Mouse (Mus musculus): ENCODE measurements at regions not wholly inside any gene's neighbourhood (a gene's known extent, or its start where the extent isn't known, plus 50 kb on each side); places are given as distances from the start of the nearest gene placed in this dataset.
A peak's percentile ranks its signal among the peaks of the same experiment; 100 is the strongest.

DNA sequence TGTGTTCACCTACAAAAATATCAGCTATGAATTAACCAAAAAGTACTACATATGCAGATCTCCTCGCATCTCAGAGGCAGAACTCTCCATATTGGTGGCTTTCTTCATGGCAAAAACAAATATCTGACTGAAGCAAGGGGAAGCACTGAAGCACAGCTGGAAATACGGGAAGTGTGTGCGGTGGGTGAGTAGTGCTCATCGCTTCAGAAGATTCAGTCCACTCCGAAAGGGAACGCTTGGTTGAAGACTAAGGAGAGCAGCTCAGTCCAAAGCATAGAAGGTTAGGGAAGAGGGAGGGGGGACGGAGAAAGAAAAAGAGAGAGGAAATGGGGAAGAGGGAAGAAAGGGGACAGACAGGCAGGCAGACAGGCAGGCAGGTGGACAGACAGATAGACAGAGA, 114.4 kb upstream of the Tmc1 start:
- Histone ChIP-seq H3K4me1 (ENCODE audit: control insufficient read depth, insufficient read depth, low read length) (no peaks in the 10 kb centered on the region), H3K9me3 (replicated peaks; ENCODE audit: control insufficient read depth, low read length) (0 out of 2 replicates have a peak, but pooled peaks cover 2% of the 10 kb centered on the region), H3K4me3 (ENCODE audit: low read length) (no peak overlapping the region), H3K36me3 (ENCODE audit: control insufficient read depth, insufficient read depth) (no peaks in the 10 kb centered on the region), H3K9ac (ENCODE audit: low read length) (no peak overlapping the region), H3K27me3 (ENCODE audit: control insufficient read depth, insufficient read depth, low read length) (no peaks in the 10 kb centered on the region), H3K27ac (ENCODE audit: low read length) (no peak overlapping the region), H3K4me2 (ENCODE audit: low read depth, low read length) (no peak overlapping the region)
- no peak for ATAC-seq (replicated peaks; ENCODE audit: extremely low read depth, insufficient read depth, low FRiP score)
- WGBS, result 89% methylated on average over 7 of the region's 7 CpGs

DNA sequence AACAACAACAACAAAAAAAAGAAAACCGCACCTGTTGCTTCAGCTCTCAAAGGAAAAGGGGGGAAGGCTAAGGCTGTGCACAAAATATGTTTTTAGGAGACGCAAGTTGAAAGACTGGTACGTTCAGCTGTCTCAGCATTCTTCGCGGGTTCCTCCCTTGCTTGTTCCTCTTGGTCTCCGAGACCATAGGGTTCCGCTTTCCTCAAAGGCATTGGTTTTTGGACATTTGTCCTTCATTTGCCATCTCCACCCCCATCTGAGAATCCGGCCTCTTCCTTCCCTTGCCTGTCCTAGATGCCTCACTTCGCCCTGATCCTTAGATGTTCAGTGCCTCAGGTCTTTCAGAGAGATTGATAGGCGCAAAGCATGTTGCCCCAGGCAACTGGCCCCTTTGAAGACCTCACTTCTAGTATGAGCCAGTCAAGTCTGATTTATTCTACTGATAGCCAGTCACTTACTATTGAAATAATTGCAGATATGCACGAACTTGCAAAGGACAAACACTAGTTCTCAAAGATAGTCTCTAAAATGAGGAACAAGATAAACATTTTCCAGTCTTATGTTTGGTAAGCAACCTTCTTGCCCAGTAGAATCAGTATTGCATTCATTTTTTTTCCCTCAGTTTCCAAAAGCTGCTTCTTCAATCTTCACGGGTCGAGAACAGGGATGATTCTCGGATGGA, 112.6 kb upstream of the Tmc1 start:
- 81% methylated on average over 14 of the region's 14 CpGs for WGBS
- H3K4me3 ChIP-seq (ENCODE audit: low read length), result no peak overlapping the region
- no peak overlapping the region for H3K27ac ChIP-seq (ENCODE audit: low read length)
- no peak overlapping the region for H3K9ac ChIP-seq (ENCODE audit: low read length)
- H3K36me3 ChIP-seq (ENCODE audit: control insufficient read depth, insufficient read depth), result no peaks in the 10 kb centered on the region
- no peak for ATAC-seq (replicated peaks; ENCODE audit: extremely low read depth, insufficient read depth, low FRiP score)
- no peak overlapping the region for H3K4me2 ChIP-seq (ENCODE audit: low read depth, low read length)
- H3K9me3 ChIP-seq (replicated peaks; ENCODE audit: control insufficient read depth, low read length), result 0 out of 2 replicates have a peak, but pooled peaks cover 2% of the 10 kb centered on the region
- H3K27me3 ChIP-seq (ENCODE audit: control insufficient read depth, insufficient read depth, low read length), result no peaks in the 10 kb centered on the region
- no peaks in the 10 kb centered on the region for H3K4me1 ChIP-seq (ENCODE audit: control insufficient read depth, insufficient read depth, low read length)

DNA sequence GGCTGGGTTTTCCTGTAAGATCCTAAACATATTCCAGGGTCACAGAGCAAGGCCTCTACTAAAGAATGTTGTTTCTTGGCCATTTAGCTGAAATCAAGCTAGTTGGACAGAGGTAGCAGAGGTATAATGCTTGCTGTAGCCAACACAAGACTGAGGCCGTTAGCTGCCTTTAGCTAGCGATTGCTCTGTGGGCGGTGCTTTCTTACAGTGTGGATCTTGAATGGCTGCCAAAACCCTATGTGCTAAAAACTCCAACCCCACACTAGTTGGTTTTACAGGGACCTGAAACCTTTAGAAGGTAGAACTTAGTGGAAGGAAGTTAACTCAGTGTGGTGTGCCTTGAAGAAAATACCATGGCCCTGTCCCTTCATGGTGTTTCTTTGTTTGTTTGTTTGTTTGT, 110.9 kb upstream of the Tmc1 start:
- WGBS, result 62% methylated on average over 3 of the region's 3 CpGs
- H3K4me1 ChIP-seq (ENCODE audit: control insufficient read depth, insufficient read depth, low read length), result no peaks in the 10 kb centered on the region
- no peaks in the 10 kb centered on the region for H3K27me3 ChIP-seq (ENCODE audit: control insufficient read depth, insufficient read depth, low read length)
- no peak overlapping the region for H3K9ac ChIP-seq (ENCODE audit: low read length)
- no peak overlapping the region for H3K4me3 ChIP-seq (ENCODE audit: low read length)
- no peaks in the 10 kb centered on the region for H3K36me3 ChIP-seq (ENCODE audit: control insufficient read depth, insufficient read depth)
- no peak overlapping the region for H3K27ac ChIP-seq (ENCODE audit: low read length)
- H3K9me3 ChIP-seq (replicated peaks; ENCODE audit: control insufficient read depth, low read length), result no peaks in the 10 kb centered on the region
- ATAC-seq (replicated peaks; ENCODE audit: extremely low read depth, insufficient read depth, low FRiP score), result no peak
- H3K4me2 ChIP-seq (ENCODE audit: low read depth, low read length), result no peak overlapping the region

- H3K27ac ChIP-seq (ENCODE audit: low read length), result no peak overlapping the region
Measured at GRCm38 (mm10) chr19:21053597-21054544, 99.9 kb upstream of the Tmc1 start.

GRCm38 (mm10) chr19:21052771-21053170, 98.8 kb upstream of the Tmc1 start:
- no peak for ATAC-seq (replicated peaks; ENCODE audit: extremely low read depth, insufficient read depth, low FRiP score)
- Histone ChIP-seq H3K4me1 (ENCODE audit: control insufficient read depth, insufficient read depth, low read length) (no peaks in the 10 kb centered on the region), H3K36me3 (ENCODE audit: control insufficient read depth, insufficient read depth) (no peaks in the 10 kb centered on the region), H3K27ac (ENCODE audit: low read length) (no peak overlapping the region), H3K9me3 (replicated peaks; ENCODE audit: control insufficient read depth, low read length) (no peaks in the 10 kb centered on the region), H3K4me2 (ENCODE audit: low read depth, low read length) (no peak overlapping the region), H3K4me3 (ENCODE audit: low read length) (no peak overlapping the region), H3K9ac (ENCODE audit: low read length) (no peak overlapping the region), H3K27me3 (ENCODE audit: control insufficient read depth, insufficient read depth, low read length) (no peaks in the 10 kb centered on the region)
- 82% methylated on average over 3 of the region's 3 CpGs for WGBS

More at GRCm38 (mm10) chr19:21053597-21054544, 99.9 kb upstream of the Tmc1 start:
- no peaks in the 10 kb centered on the region for H3K27me3 ChIP-seq (ENCODE audit: control insufficient read depth, insufficient read depth, low read length)
- H3K4me2 ChIP-seq (ENCODE audit: low read depth, low read length), result no peak overlapping the region
- no peak overlapping the region for H3K4me3 ChIP-seq (ENCODE audit: low read length)
- no peak for ATAC-seq (replicated peaks; ENCODE audit: extremely low read depth, insufficient read depth, low FRiP score)
- H3K4me1 ChIP-seq (ENCODE audit: control insufficient read depth, insufficient read depth, low read length), result no peaks in the 10 kb centered on the region
- no peak overlapping the region for H3K9ac ChIP-seq (ENCODE audit: low read length)
- H3K9me3 ChIP-seq (replicated peaks; ENCODE audit: control insufficient read depth, low read length), result no peaks in the 10 kb centered on the region
- H3K36me3 ChIP-seq (ENCODE audit: control insufficient read depth, insufficient read depth), result no peaks in the 10 kb centered on the region
- 77% methylated on average over 11 of the region's 11 CpGs for WGBS

- no peaks in the 10 kb centered on the region for H3K9me3 ChIP-seq (replicated peaks; ENCODE audit: control insufficient read depth, low read length)
- H3K4me2 ChIP-seq (ENCODE audit: low read depth, low read length), result no peak overlapping the region
- H3K36me3 ChIP-seq (ENCODE audit: control insufficient read depth, insufficient read depth), result no peaks in the 10 kb centered on the region
- no peak for ATAC-seq (replicated peaks; ENCODE audit: extremely low read depth, insufficient read depth, low FRiP score)
- H3K27me3 ChIP-seq (ENCODE audit: control insufficient read depth, insufficient read depth, low read length), result no peaks in the 10 kb centered on the region
- H3K4me1 ChIP-seq (ENCODE audit: control insufficient read depth, insufficient read depth, low read length), result no peaks in the 10 kb centered on the region
- no peak overlapping the region for H3K4me3 ChIP-seq (ENCODE audit: low read length)
- WGBS, result 69% methylated on average over 4 of the region's 4 CpGs
- H3K27ac ChIP-seq (ENCODE audit: low read length), result no peak overlapping the region
- H3K9ac ChIP-seq (ENCODE audit: low read length), result no peak overlapping the region
Measured at GRCm38 (mm10) chr19:21051872-21052271, 97.9 kb upstream of the Tmc1 start.

DNA sequence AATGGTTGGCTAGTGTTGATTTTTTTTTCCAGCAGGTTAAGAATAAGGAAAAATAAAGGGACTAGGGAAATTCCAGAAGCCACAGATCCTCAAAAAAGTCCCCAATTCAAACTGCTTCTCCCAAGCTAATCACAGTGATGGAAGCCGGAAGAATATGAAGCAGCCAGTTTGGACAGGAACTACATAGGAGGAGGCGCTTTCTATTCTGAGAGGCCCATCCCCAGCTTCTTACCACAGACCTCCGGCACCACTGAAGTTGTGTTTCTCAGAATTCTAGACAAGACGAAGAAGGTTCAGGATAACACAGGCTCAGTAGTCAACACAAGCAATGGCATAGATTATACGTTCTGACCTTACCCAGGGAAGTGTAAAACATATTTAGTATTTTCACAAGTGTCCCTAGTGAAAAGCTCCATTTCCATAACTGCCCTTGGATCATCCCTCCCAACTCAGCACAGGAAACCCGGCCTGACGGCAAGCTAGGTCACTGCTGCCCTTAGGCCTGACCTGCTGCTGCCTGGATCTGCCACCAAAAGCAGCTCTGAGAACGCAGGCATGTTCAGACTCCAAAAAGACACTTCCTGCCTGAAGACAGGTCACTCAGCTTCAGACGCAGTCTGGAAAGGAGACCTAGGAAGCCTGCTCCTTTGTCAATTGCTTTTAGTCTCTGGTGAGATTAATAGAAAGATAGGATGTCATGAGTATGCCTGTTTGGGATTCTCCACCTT, 97.2 kb upstream of the Tmc1 start:
- no peak overlapping the region for H3K4me3 ChIP-seq (ENCODE audit: low read length)
- H3K4me2 ChIP-seq (ENCODE audit: low read depth, low read length), result no peak overlapping the region
- no peaks in the 10 kb centered on the region for H3K9me3 ChIP-seq (replicated peaks; ENCODE audit: control insufficient read depth, low read length)
- ATAC-seq (replicated peaks; ENCODE audit: extremely low read depth, insufficient read depth, low FRiP score), result no peak
- H3K4me1 ChIP-seq (ENCODE audit: control insufficient read depth, insufficient read depth, low read length), result no peaks in the 10 kb centered on the region
- H3K36me3 ChIP-seq (ENCODE audit: control insufficient read depth, insufficient read depth), result no peaks in the 10 kb centered on the region
- 51% methylated on average over 9 of the region's 9 CpGs for WGBS
- H3K9ac ChIP-seq (ENCODE audit: low read length), result no peak overlapping the region
- 0 out of 2 replicates have a peak overlapping the region, but pooled peaks have one; percentile 22 for H3K27ac ChIP-seq (ENCODE audit: low read length)
- H3K27me3 ChIP-seq (ENCODE audit: control insufficient read depth, insufficient read depth, low read length), result no peaks in the 10 kb centered on the region

DNA sequence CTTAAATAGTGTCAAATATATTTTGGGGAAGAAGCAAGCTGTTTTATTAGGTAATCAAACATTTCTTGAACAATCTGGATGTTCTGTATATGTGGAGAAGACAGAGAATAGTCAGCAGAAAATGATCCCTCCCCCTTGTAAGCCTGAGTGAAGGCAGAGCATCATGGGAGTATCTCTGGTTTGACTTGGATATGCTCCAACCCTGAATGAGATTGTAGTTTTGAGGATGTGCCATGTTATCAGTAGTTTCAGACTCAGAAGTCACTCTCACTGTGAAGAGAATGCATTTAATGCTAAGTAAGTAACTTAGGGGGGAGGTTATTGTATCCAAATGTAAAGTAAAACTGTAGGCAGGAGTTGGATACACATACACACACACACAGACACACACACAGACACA, 95.3 kb upstream of the Tmc1 start:
- no peaks in the 10 kb centered on the region for H3K9me3 ChIP-seq (replicated peaks; ENCODE audit: control insufficient read depth, low read length)
- no peak for ATAC-seq (replicated peaks; ENCODE audit: extremely low read depth, insufficient read depth, low FRiP score)
- H3K36me3 ChIP-seq (ENCODE audit: control insufficient read depth, insufficient read depth), result no peaks in the 10 kb centered on the region
- H3K4me2 ChIP-seq (ENCODE audit: low read depth, low read length), result no peak overlapping the region
- no peak overlapping the region for H3K9ac ChIP-seq (ENCODE audit: low read length)
- H3K27me3 ChIP-seq (ENCODE audit: control insufficient read depth, insufficient read depth, low read length), result no peaks in the 10 kb centered on the region
- no peak overlapping the region for H3K4me3 ChIP-seq (ENCODE audit: low read length)
- no peaks in the 10 kb centered on the region for H3K4me1 ChIP-seq (ENCODE audit: control insufficient read depth, insufficient read depth, low read length)
- H3K27ac ChIP-seq (ENCODE audit: low read length), result no peak overlapping the region
